Mouse (Mus musculus) frontal cortex, adult (tissue): ENCODE measurements around the gene Clic5.

Experiments
- ATAC-seq: cut with Nextera tagmentation; 2 replicates; pipeline ENCODE4 v1.9.2; 2017; ENCODE audit warnings: mild to moderate bottlenecking, moderate library complexity, mixed read lengths; ENCODE audit not compliant: low TSS enrichment

The Clic5 gene

GRCm38 (mm10) chr17:44192981-44193380, 4.6 kb downstream of the Clic5 start:
- no peak for ATAC-seq

GRCm38 (mm10) chr17:44199158-44199557, 10.8 kb downstream of the Clic5 start:
- ATAC-seq = no peak

DNA sequence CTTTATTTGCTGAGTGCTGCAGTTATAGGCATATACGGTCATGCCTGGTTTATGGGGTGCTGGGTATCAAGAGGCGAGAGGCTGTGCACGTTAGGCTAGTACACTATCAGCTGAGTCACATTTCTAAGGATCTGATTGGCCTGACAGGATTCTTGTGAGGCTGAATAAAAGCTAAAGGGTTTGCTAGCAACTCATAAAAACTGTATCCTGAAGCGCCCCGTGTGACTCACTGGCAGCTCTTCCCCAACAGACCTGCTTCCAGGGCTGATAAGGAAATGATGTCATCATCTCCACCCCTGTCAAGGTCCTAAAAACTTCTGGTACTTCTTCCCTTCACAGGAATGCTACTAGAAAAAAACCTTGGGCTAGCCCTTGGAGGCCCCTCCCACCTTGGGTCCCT, 14.6 kb downstream of the Clic5 start:
- no peak for ATAC-seq

DNA sequence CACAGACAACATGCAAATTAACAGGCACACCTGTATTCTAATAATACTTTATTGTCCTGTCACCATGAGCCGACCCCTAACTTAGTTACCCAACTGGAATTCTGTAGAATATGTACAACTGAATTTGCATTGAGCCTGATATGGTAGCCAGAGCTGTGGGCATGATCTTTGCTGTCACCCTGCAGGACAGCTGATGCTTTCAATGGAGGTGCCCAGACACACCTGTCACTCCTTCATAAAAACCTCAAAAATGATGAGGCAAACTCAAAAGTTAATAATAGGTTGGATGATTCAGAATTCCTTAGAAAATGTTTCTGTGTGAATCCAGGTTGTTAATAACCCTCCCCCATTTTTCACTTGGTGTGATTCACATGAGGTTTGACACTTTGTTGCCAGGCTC, 16.4 kb downstream of the Clic5 start:
- no peak for ATAC-seq

DNA sequence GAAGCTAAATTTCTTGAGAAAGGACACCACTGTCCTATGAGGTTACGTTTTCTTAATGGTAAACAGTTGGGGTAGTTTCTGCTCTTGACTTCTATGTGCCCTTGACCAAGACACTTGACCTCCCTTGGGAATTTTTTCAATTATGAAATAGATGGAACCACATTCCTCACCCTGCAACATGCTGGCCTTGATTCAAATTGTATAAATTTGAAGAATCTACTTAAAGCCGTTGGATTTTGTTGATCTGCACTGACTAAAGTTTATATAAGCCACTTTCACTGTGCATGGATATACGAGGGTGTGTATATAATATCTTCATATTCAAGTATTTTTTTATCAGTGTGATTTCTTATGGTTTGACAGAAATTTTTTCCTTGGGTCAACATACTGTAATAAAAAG, 17.2 kb downstream of the Clic5 start:
- ATAC-seq = no peak

- ATAC-seq = no peak
These were observed 20.5 kb downstream of the Clic5 start for GRCm38 (mm10) chr17:44208900-44209299.

DNA sequence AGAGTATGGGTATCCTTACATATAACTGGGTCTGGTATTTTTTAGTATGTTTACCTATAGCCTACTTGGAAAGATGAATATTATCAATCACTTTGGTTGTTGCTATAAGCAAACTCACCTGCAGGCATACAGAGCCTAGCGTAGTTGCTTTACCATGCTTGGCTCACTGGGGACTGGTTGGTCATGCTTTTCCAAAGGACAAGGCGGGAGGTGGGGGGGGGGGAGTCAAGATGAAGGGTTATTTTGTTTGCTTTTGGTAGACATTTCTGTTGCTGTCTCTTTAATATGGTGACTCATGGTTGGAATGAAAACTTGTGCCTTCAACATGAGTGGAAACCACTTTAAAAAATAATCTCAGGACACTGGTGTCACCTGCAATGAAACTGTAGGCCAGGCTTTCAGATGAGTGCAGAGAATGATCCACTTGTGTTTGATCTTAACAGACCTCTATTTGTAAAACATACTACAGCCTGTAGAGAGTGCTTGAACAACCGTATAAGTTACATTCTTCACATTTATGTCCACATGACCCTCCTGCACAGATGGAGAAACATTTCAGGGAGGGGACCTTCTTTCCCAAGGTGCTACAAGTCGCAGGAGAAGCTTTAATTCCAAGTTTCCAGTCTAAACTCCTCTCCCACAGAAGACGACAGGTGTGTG, 24.7 kb downstream of the Clic5 start:
- ATAC-seq = no peak

GRCm38 (mm10) chr17:44215196-44215799, 26.9 kb downstream of the Clic5 start:
- no peak for ATAC-seq

DNA sequence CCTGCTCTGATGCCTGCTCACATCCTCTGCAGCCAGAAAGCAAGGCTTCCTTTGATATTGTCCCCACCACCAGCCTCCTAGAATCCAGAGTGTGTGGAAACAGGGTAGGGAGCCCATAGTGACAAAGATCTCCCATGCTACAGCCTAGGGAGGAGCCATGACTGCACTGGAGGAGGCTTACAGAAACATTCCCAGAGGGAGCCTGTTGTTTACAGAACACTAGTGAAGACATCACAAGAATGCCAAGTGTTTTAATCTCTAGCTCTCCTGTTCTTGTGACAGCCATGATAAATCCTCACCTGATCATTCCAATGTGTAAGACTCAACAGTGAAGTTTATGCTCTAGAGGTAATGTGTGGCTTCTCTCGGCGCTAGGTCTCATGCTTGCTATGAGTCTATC, 28.8 kb downstream of the Clic5 start:
- ATAC-seq = no peak

DNA sequence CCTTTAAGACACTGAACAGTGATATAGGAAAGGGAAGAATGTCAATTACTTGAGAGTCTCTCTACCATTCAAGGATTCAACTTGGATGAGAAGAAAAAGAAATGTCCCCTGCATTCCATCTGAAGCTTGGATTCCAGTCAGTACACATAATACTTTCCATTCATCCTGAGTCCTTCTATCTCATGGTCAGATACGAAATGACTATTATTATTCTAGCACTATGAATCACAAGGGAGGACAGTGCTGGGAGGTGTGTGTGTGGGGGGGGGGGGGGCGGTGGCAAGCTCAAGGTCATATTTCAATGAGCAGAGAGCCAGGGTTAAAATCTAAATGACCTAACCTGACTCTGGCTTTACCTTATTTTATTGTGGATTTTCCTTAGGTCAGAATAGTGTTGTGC, 31.6 kb downstream of the Clic5 start:
- ATAC-seq = no peak

DNA sequence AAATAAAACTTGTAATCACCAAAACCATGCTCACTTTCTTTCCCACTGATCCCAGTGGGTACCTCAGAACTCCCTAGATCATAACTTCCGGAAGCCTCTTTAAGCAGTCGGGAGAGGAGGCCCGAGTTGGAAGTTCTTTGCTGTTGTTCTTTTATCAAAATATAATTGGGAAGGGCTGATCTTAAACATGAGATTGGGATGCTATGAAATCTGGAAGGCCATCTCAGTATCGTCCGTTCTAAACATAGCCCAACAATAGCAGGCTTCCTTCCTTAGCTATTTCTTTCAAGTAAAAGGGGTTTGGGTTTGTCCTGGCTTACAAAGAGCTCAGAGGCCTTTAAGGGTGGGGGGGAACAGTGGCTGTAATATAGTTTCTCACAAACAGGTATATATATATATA, 40.0 kb downstream of the Clic5 start:
- no peak for ATAC-seq

GRCm38 (mm10) chr17:44230083-44230482, 41.7 kb downstream of the Clic5 start:
- no peak for ATAC-seq

DNA sequence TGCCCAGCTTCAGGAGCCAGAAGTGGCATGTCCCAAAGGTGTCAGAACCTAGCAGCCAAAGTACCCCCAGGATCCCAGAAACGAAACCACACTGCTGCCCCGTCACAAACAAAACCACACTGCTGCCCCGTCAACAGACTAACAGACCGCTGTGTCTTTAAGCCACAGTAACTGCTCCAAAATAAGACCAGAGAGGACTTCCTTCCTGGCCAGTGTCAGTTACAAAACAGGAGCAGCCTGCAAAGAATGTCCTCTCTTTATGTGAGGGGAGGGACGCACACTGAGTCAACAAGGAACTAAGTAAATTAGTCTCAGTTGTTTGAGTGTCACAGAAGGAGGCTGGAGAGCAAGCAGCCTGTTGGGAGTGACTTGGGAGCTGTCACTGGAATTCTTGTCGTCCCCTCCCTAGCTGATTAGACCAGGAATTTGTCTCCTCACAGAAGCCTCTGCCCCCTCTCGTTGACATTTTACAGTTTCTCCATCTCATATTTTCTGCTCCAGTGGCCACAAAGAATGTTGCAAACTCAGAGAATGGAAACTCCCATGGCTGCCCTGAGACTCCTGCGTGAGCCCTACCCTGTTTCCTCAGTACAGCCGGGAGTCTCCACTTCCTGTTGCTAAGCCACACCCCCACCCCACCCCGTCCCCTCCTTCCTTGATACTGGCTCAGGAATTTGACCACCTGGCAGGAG, 50.8 kb downstream of the Clic5 start:
- ATAC-seq = peak; percentile 41; the same call in 1 of the 2 replicates

DNA sequence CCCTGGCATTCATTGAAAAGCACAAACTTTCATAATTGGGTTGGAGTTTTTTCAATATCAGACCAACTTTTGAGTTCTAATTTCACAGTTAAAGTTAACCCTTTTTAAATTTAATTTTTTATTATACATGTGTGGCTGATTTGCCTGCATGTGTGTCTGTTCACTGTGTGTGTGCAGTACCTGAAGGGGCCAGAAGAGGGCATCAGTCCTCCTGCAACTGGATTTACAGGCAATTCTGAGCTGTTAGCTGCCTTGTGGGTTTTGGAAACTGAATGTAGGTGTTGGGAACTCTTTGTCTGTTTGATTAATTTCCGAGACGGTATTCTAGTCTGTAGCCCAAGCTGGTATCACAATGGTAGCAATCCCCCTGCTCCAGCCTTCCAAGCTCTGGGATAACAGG, 52.4 kb downstream of the Clic5 start:
- no peak for ATAC-seq

- no peak for ATAC-seq
These were observed 55.7 kb downstream of the Clic5 start for GRCm38 (mm10) chr17:44244096-44244495.

DNA sequence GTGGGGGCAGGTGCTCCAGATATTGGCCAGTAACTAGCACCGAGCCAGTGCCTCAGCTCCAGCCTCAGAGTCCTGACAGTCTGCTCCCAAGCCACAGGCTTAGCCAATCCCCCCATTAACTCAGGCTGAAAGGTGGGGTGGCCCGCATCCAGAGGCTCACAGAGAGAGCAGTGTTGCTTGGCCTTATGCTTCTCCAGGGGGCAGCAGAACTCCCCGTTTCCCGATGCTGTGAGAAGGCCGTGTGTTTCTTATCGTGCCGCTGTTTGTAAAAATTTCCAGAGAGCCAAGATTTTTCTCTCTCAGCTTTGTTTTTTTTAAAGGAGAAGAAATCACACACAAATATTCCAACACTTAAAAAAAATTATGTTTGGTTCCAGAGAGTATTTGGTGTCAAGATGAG, 56.2 kb downstream of the Clic5 start:
- no peak for ATAC-seq

GRCm38 (mm10) chr17:44246153-44246700, 57.8 kb downstream of the Clic5 start:
- no peak for ATAC-seq

GRCm38 (mm10) chr17:44249544-44249943, 61.2 kb downstream of the Clic5 start:
- no peak for ATAC-seq

DNA sequence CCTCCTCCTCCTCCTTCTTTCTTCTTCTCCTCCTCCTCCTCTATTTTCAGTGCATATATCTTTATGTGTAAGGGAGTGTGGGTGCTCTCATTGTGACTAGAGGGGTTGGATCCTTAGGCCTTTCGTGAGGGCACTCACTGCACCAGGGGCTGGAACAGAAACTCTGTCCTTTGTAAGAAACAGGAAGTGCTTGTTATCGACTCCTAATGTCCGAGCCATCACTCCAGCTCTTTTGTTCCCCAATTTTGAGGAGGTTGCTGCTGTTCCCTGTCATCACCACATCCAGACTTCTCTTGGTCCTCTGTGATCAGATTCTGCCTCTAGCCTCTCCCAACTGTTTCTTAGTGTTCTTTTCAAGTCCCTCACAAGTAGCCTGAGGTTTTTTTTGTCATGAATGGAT, 64.3 kb downstream of the Clic5 start:
- no peak for ATAC-seq

- no peak for ATAC-seq
These were observed 66.3 kb downstream of the Clic5 start for GRCm38 (mm10) chr17:44254698-44255097.

- peak; percentile 77; the same call in 1 of the 2 replicates for ATAC-seq
These were observed 68.2 kb downstream of the Clic5 start for GRCm38 (mm10) chr17:44256583-44256982.

DNA sequence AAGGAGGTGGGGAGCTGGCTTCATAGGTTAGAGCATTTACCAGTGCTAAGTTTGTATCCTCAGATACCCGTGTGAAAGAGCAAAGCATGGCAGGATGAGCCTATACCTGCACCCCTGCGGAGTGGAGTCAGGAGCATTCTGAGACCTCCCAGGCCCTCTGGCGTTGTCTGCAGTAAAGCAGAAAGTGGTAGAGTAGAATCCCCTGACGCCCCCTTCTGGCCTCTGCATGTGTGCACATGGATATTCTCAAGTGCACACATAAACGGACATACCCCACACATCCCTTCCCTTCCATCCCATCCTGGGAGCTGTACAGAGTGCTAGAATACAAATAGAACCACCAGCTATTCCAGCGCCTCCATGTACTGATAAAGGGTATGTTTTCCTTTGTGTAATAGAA, 70.9 kb downstream of the Clic5 start:
- ATAC-seq = no peak

DNA sequence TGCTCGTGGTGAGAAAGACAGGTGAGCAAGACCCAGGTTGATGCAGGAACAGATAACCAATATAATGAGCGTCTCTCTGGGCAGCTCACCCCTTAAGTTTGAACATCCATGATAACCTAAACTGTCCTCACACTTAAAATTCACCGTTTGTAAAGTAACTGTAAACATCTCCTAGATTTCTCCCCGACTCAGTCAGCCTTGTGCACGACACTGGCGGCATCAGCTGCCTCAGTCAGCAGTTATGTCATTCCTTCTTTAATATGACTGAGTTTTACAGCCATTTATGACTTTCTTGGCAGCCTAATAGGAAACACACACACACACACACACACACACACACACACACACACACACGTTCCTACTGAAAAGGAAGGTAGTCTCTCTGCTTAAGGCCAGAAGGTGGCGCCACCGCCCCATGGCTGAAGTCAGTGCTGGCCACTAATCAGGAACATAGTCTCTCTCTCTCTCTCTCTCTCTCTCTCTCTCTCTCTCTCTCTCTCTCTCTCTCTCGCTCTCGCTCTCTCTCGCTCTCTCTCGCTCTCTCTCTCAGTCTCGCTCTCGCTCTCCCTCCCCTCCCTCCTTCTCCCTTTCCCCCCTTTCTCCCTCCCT, 73.3 kb downstream of the Clic5 start:
- ATAC-seq = peak; percentile 79
